Comparison of ENCODE assay signal across 8 mouse cellular contexts in genomic region chr9:65545635-65546412, GRCm38 (mm10). TPM values are rescaled to one million over a fixed set of nuclear protein-coding genes. Genes with fewer than 3 reads are reported as not detected.
DNase-seq lines count a peak whose midpoint lies in the region; ATAC-seq and TF ChIP-seq lines count a peak whose summit lies in the region.

No protein-coding gene starts in this region.

- TF ChIP-seq CTCF in thymus, adult 2 months (IDR thresholded peaks at IDR 0.05; ENCODE audit: borderline replicate concordance, control insufficient read depth, extremely low read depth, insufficient read depth, low read length, poor library complexity) = no peak

- H3K4me3 ChIP-seq in thymus, adult 2 months (ENCODE audit: control insufficient read depth, insufficient read depth, low read length) = no peak overlapping the region
- no peak overlapping the region for H3K4me3 ChIP-seq in liver, embryonic 13.5 days (replicated peaks)

- H3K27ac ChIP-seq in thymus, adult 2 months (ENCODE audit: control insufficient read depth, insufficient read depth, low read length) = peak overlapping the region; percentile 13; the same call in 1 of the 2 replicates
- peak overlapping the region; percentile 83 for H3K27ac ChIP-seq in liver, embryonic 13.5 days

- peak overlapping the region; percentile 41 for H3K9ac ChIP-seq in liver, embryonic 13.5 days

- no peaks in the 10 kb centered on the region for H3K9me3 ChIP-seq in liver, embryonic 13.5 days (replicated peaks)

- H3K27me3 ChIP-seq in thymus, adult 2 months (ENCODE audit: control insufficient read depth, insufficient read depth, low read length) = no peaks in the 10 kb centered on the region
- H3K27me3 ChIP-seq in liver, embryonic 13.5 days = no peaks in the 10 kb centered on the region

- no peaks in the 10 kb centered on the region for H3K36me3 ChIP-seq in thymus, adult 2 months (ENCODE audit: control insufficient read depth, insufficient read depth, low read length)
- H3K36me3 ChIP-seq in liver, embryonic 13.5 days = no peaks in the 10 kb centered on the region

- peaks cover 44% of the 10 kb centered on the region for H3K4me1 ChIP-seq in thymus, adult 2 months (replicated peaks; ENCODE audit: control insufficient read depth, insufficient read depth, low read length)
- H3K4me1 ChIP-seq in liver, embryonic 13.5 days (replicated peaks) = peaks cover 82% of the 10 kb centered on the region

- DNase-seq in heart, adult 11 months = peak; percentile 96
- no peak for DNase-seq in heart, adult 9 months (ENCODE audit: low spot score in 2 of 2)
- DNase-seq in thymus, adult 2 months = no peak
- no peak for DNase-seq in thymus, postnatal 4 days
- no peak for DNase-seq in liver, embryonic 13.5 days
- no peak for DNase-seq in cerebellum, adult 8-10 months
- DNase-seq in ovary, postnatal 10 days (ENCODE audit: low spot score) = no peak
- DNase-seq in cerebellum, adult 18-20 months = no peak

- no peak overlapping the region for H3K4me2 ChIP-seq in liver, embryonic 13.5 days

- WGBS in thymus, adult 2 months = 65% methylated on average over 10 of the region's 10 CpGs
- WGBS in liver, embryonic 13.5 days (ENCODE audit: insufficient replicate concordance) = 67% methylated on average over 10 of the region's 10 CpGs

- ATAC-seq in liver, embryonic 13.5 days (ENCODE audit: low read depth) = no peak

- no peak for TF ChIP-seq POLR2A in thymus, adult 2 months (IDR thresholded peaks at IDR 0.05; ENCODE audit: control insufficient read depth, extremely low read depth, insufficient read depth, low read length, poor library complexity)

RNA-seq across cellular contexts. Expression of gene Ankdd1a, which starts 25.8 kb away (rescaled TPM):
- 0.15 TPM in 1 of 2 replicates, not detected in the other for polyA plus RNA-seq in thymus, adult 2 months (2012; rRNA removed)
- polyA plus RNA-seq in liver, embryonic 13.5 days (2015; fragmentation: Nextera tagmentation; extraction: Ambion mirVana) = not detected in 2 replicates

RNA-seq across cellular contexts. Expression of gene Plekho2, which starts 34.0 kb away (rescaled TPM):
- 37.9 and 38.8 TPM in 2 replicates for polyA plus RNA-seq in thymus, adult 2 months (2012; rRNA removed)
- 24.2 and 31.6 TPM in 2 replicates for polyA plus RNA-seq in liver, embryonic 13.5 days (2015; fragmentation: Nextera tagmentation; extraction: Ambion mirVana)

RNA-seq across cellular contexts. Expression of gene Pif1, which starts 41.1 kb away (rescaled TPM):
- polyA plus RNA-seq in thymus, adult 2 months (2012; rRNA removed) = 37.5 and 55.4 TPM in 2 replicates
- polyA plus RNA-seq in liver, embryonic 13.5 days (2015; fragmentation: Nextera tagmentation; extraction: Ambion mirVana) = 11.0 and 13.8 TPM in 2 replicates
